Mouse (Mus musculus): Measurements from ENCODE around the gene 1110002E22Rik.

Gene 1110002E22Rik

GRCm38 (mm10) chr3:138063731-138064329 is 1.0 kb upstream of the 1110002E22Rik start:
- DNase-seq (ENCODE audit: low read depth, low spot score), result no peak

- DNase-seq (ENCODE audit: low read depth, low spot score), result no peak
Measured at GRCm38 (mm10) chr3:138065930-138066329, 1.1 kb downstream of the 1110002E22Rik start.

- peak; percentile 44 for DNase-seq (ENCODE audit: low read depth, low spot score)
Measured at GRCm38 (mm10) chr3:138066348-138066856, 1.6 kb downstream of the 1110002E22Rik start.

GRCm38 (mm10) chr3:138067288-138067687 is 2.4 kb downstream of the 1110002E22Rik start, which contains the start of gene Gm5105:
Gene Gm5105, minus strand, starts transcription at chr3:138067388.
- no peak for DNase-seq (ENCODE audit: low read depth, low spot score)

- no peak for DNase-seq (ENCODE audit: low read depth, low spot score)
Measured at GRCm38 (mm10) chr3:138068103-138068502, 3.3 kb downstream of the 1110002E22Rik start.

GRCm38 (mm10) chr3:138069756-138070511 is 5.1 kb downstream of the 1110002E22Rik start:
- no peak for DNase-seq (ENCODE audit: low read depth, low spot score)

- no peak for DNase-seq (ENCODE audit: low read depth, low spot score)
Measured at GRCm38 (mm10) chr3:138071004-138071403, 6.2 kb downstream of the 1110002E22Rik start.

- DNase-seq (ENCODE audit: low read depth, low spot score), result no peak
Measured at GRCm38 (mm10) chr3:138071476-138072073, 6.7 kb downstream of the 1110002E22Rik start.

GRCm38 (mm10) chr3:138074214-138074613 is 9.4 kb downstream of the 1110002E22Rik start:
- no peak for DNase-seq (ENCODE audit: low read depth, low spot score)

- no peak for DNase-seq (ENCODE audit: low read depth, low spot score)
Measured at GRCm38 (mm10) chr3:138075209-138075608, 10.4 kb downstream of the 1110002E22Rik start.

- no peak for DNase-seq (ENCODE audit: low read depth, low spot score)
Measured at GRCm38 (mm10) chr3:138077476-138078340, 12.9 kb downstream of the 1110002E22Rik start.

GRCm38 (mm10) chr3:138078701-138079100 is 13.8 kb downstream of the 1110002E22Rik start:
- DNase-seq (ENCODE audit: low read depth, low spot score), result no peak

- no peak for DNase-seq (ENCODE audit: low read depth, low spot score)
Measured at GRCm38 (mm10) chr3:138083073-138083637, 18.3 kb downstream of the 1110002E22Rik start.

- DNase-seq (ENCODE audit: low read depth, low spot score), result no peak
Measured at GRCm38 (mm10) chr3:138083896-138084295, 19.0 kb downstream of the 1110002E22Rik start.

- no peak for DNase-seq (ENCODE audit: low read depth, low spot score)
Measured at GRCm38 (mm10) chr3:138095301-138095700, 30.4 kb downstream of the 1110002E22Rik start.

GRCm38 (mm10) chr3:138095718-138096117 is 30.9 kb downstream of the 1110002E22Rik start:
- DNase-seq (ENCODE audit: low read depth, low spot score), result no peak

- no peak for DNase-seq (ENCODE audit: low read depth, low spot score)
Measured at GRCm38 (mm10) chr3:138096263-138097028, 31.6 kb downstream of the 1110002E22Rik start.

GRCm38 (mm10) chr3:138097718-138098117 is 32.9 kb downstream of the 1110002E22Rik start:
- no peak for DNase-seq (ENCODE audit: low read depth, low spot score)

- DNase-seq (ENCODE audit: low read depth, low spot score), result no peak
Measured at GRCm38 (mm10) chr3:138101936-138102335, 37.1 kb downstream of the 1110002E22Rik start.

GRCm38 (mm10) chr3:138103690-138104089 is 38.8 kb downstream of the 1110002E22Rik start:
- DNase-seq (ENCODE audit: low read depth, low spot score), result no peak
